Mouse (Mus musculus) heart, embryonic 11.5 days (tissue): ENCODE results near the gene Sf3a2. TPM values are rescaled to one million over a fixed set of nuclear protein-coding genes. Genes with fewer than 3 reads are reported as not detected.

Experiments used
- ATAC-seq: fragments of 200-750 bp; cut with Nextera tagmentation; replicated peaks from 2 replicates; pipeline ENCODE4 v1.8.0; 2017; ENCODE audit warnings: moderate library complexity; ENCODE audit not compliant: insufficient number of reproducible peaks, low FRiP score, low TSS enrichment
- H3K27ac ChIP-seq: fragments of 300-500 bp; sonication (generic); 2 replicates; pipeline ENCODE4 v1.5.1; 2014; ENCODE audit warnings: mild to moderate bottlenecking, low read depth, low read length
- H3K27me3 ChIP-seq: fragments of 300-500 bp; sonication (generic); 2 replicates; pipeline ENCODE4 v1.6.1; 2014; ENCODE audit warnings: mild to moderate bottlenecking, low read length, mixed read lengths; ENCODE audit not compliant: control insufficient read depth, insufficient read depth
- H3K36me3 ChIP-seq: fragments of 300-500 bp; sonication (generic); 2 replicates; pipeline ENCODE4 v1.6.1; 2014; ENCODE audit warnings: mild to moderate bottlenecking, low read length, moderate library complexity, mixed read lengths; ENCODE audit not compliant: control insufficient read depth, insufficient read depth
- H3K4me1 ChIP-seq: fragments of 300-500 bp; sonication (generic); 2 replicates; pipeline ENCODE4 v1.6.1; 2014; ENCODE audit warnings: low read length; ENCODE audit not compliant: control insufficient read depth, insufficient read depth
- H3K4me2 ChIP-seq: fragments of 300-500 bp; sonication (generic); 2 replicates; pipeline ENCODE4 v1.6.1; 2014; ENCODE audit warnings: mild to moderate bottlenecking, moderate library complexity
- H3K4me3 ChIP-seq: fragments of 300-500 bp; sonication (generic); 2 replicates; pipeline ENCODE4 v1.5.1; 2014; ENCODE audit warnings: low read depth, low read length
- H3K9ac ChIP-seq: fragments of 300-500 bp; sonication (generic); 2 replicates; pipeline ENCODE4 v1.6.1; 2014; ENCODE audit warnings: mild to moderate bottlenecking, low read depth, low read length, moderate library complexity
- H3K9me3 ChIP-seq: fragments of 300-500 bp; sonication (generic); replicated peaks from 2 replicates; pipeline ENCODE4 v1.6.1; 2016; ENCODE audit warnings: low read length; ENCODE audit not compliant: control insufficient read depth
- WGBS: fragments of 180-500 bp; shearing (Covaris S2); extraction: QIAGEN DNeasy Blood & Tissue Kit; methylation state at CpG from one replicate; pipeline ENCODE4 v1.1.7; 2014; ENCODE audit not compliant: insufficient replicate concordance; 5-methylcytosine and 5-hydroxymethylcytosine counted together
- polyA plus RNA-seq: library from polyadenylated mRNA; unstranded; fragments of >200 nt; fragmentation: Nextera tagmentation; extraction: Ambion mirVana; gene quantifications from 2 replicates; pipeline ENCODE4 v1.2.1, GENCODE M21; 2014

The Sf3a2 gene
- polyA plus RNA-seq, 1 experiment from 2014 or later: 68.6 TPM

DNA sequence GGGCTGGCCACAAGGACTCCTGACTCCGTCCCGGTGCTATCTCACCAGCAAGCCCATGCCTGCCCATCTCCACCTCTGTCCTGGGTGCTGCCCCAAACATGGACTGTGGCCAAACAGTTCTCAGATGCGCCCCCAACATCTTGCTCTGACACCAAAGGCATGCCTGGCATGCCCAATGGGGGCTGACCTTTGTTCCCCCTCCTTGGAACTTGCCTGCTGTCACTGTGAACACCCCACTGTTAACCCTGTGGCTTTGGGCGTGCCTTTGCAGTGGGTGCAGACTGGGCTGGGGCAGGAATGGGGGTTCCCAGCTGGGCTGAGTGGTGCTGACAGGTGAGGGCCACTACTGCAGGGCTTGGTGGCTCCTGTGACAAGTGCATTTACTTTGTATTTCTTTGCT lies 4.2 kb upstream of the Sf3a2 start:
- H3K9me3 ChIP-seq: no peaks in the 10 kb centered on the region
- no peak overlapping the region for H3K4me2 ChIP-seq
- 82% methylated on average over 4 of the region's 4 CpGs for WGBS
- H3K4me3 ChIP-seq: no peak overlapping the region
- H3K27me3 ChIP-seq: no peaks in the 10 kb centered on the region
- no peak for ATAC-seq
- no peak overlapping the region for H3K9ac ChIP-seq
- H3K36me3 ChIP-seq: peaks cover 44% of the 10 kb centered on the region
- H3K27ac ChIP-seq: no peak overlapping the region
- H3K4me1 ChIP-seq: peaks cover 30% of the 10 kb centered on the region

- H3K27ac ChIP-seq: no peak overlapping the region; the same call in 1 of the 2 replicates
- H3K36me3 ChIP-seq: peaks cover 39% of the 10 kb centered on the region
- no peaks in the 10 kb centered on the region for H3K27me3 ChIP-seq
- ATAC-seq: no peak
- no peaks in the 10 kb centered on the region for H3K9me3 ChIP-seq
- no peak overlapping the region for H3K4me3 ChIP-seq
- WGBS: 87% methylated on average over 8 of the region's 8 CpGs
- H3K4me2 ChIP-seq: no peak overlapping the region
- H3K4me1 ChIP-seq: peaks cover 34% of the 10 kb centered on the region
- H3K9ac ChIP-seq: no peak overlapping the region
Observed at GRCm38 (mm10) chr10:80794750-80795149, 3.2 kb upstream of the Sf3a2 start.

DNA sequence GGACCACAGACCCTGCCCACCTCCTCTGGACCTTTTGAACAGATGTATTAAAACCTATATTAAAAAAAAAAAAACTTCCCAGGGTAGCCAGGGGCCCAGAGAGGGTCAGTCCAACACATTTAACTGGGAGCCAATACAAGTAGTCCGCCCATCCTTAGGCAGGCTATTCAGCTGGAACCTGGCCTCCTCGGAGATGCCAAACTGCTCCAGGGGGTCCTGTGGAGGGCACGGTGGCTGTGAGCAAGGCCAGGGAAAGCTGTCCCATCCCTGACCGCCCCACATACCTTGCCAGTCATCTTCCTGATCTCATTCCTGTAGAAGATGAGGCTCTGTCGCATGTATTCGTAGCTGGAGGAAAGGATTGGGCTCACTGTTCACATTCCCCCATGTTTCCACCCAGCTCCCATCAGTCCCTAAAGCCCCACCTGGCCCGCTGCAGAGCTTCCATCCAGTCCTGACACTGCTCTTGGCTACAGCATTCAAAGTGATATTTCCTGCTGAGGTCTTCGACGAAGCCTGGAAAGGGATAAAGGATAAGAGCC lies 1.6 kb upstream of the Sf3a2 start:
- H3K9me3 ChIP-seq: no peaks in the 10 kb centered on the region
- peak overlapping the region; percentile 90 for H3K4me3 ChIP-seq
- peaks cover 31% of the 10 kb centered on the region for H3K4me1 ChIP-seq
- H3K36me3 ChIP-seq: peaks cover 33% of the 10 kb centered on the region
- no peak overlapping the region for H3K27ac ChIP-seq
- ATAC-seq: no peak
- 75% methylated on average over 9 of the region's 9 CpGs for WGBS
- peak overlapping the region; percentile 96 for H3K4me2 ChIP-seq
- H3K9ac ChIP-seq: no peak overlapping the region
- H3K27me3 ChIP-seq: no peaks in the 10 kb centered on the region

DNA sequence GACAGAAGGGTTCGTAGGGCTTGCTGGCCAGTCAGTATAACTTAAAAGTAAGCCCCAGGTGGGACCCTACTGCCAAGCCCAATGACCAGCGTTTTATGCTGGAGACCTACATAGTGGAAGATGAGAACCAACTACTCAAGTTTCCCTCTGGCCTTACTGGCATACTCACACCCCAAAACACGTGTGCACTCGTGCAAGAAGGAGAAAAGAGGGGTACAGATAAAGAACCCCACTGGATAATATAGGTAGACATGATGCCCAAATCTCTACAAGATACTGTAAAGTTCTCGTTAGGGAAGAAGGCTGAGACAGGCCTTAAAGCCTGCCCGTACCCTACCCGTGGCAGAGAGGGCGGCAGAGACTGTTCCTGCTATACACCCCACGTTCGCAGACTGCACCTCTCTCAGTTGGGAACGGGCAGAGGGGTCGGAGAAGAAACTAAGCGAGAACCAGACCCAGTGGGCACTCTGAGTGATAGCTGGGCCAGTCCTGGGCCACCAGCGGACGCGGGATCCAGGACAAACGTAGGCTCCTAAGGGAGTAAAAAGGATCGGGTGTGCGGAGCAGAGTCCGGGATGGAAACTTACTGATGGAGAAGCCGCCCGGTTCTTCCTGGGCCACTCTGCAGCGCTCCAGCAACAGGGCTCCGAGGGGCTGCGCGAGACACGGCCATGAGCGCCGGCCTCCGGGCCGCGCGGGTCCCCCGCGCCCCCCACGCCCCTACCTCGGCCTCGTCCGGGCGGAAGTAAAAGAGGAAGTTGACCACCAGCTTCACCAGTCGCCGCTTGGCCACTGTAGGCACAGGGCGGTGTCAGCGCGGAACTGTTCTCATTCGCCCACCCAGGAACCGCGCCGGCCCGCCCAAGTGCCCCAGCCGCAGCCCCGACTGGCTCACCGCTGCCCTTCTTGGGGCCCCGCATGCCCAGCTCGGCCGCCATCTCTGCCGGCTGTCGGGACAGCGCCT lies 530 bp upstream of the Sf3a2 start:
- Histone ChIP-seq H3K4me3 (peak overlapping the region; percentile 90), H3K4me1 (peaks cover 20% of the 10 kb centered on the region), H3K9ac (peak overlapping the region; percentile 98), H3K4me2 (peak overlapping the region; percentile 96), H3K27me3 (no peaks in the 10 kb centered on the region), H3K27ac (peak overlapping the region; percentile 95), H3K9me3 (no peaks in the 10 kb centered on the region), H3K36me3 (peaks cover 31% of the 10 kb centered on the region)
- peak; percentile 35 for ATAC-seq
- WGBS: 3% methylated on average over 59 of the region's 59 CpGs

DNA sequence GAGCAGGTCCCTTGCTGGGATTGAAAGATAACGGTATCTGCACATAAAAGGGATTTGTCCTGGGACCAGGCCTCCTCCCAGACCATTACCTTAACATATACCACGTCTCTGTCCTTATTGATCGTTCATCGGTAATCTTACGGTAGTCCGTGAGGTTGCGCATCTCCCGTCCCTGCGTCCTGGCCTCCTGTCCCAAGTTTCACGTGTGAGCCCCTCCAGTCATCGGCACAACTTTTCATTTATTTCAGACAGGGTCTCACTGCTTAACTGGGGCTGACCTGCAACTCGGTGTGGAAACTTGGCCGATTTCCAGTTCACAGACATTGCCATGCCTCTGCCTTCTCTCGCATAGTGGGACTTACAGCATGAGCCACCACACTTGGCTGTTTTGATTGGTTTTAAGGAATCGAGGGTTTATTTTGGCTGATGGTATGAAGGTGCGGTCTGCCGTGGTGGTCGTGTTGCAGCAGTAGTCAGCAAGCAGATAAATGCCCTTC lies 1.1 kb downstream of the Sf3a2 start:
- H3K27me3 ChIP-seq: no peaks in the 10 kb centered on the region
- H3K4me3 ChIP-seq: peak overlapping the region; percentile 90
- H3K27ac ChIP-seq: peak overlapping the region; percentile 95
- peaks cover 20% of the 10 kb centered on the region for H3K4me1 ChIP-seq
- ATAC-seq: no peak
- H3K9ac ChIP-seq: peak overlapping the region; percentile 98
- H3K4me2 ChIP-seq: peak overlapping the region; percentile 96
- no peaks in the 10 kb centered on the region for H3K9me3 ChIP-seq
- H3K36me3 ChIP-seq: peaks cover 36% of the 10 kb centered on the region
- WGBS: 2% methylated on average over 18 of the region's 18 CpGs

GRCm38 (mm10) chr10:80802204-80802912 lies 4.4 kb downstream of the Sf3a2 start:
- Histone ChIP-seq H3K27ac (no peak overlapping the region), H3K9ac (no peak overlapping the region), H3K36me3 (peaks cover 22% of the 10 kb centered on the region), H3K4me2 (no peak overlapping the region), H3K4me1 (peaks cover 30% of the 10 kb centered on the region), H3K27me3 (peaks cover 5% of the 10 kb centered on the region; the same call in 1 of the 2 replicates), H3K9me3 (no peaks in the 10 kb centered on the region), H3K4me3 (no peak overlapping the region)
- no peak for ATAC-seq
- WGBS: 88% methylated on average over 10 of the region's 10 CpGs

GRCm38 (mm10) chr10:80802996-80803395 lies 5.0 kb downstream of the Sf3a2 start:
- no peaks in the 10 kb centered on the region for H3K9me3 ChIP-seq
- no peak overlapping the region for H3K4me2 ChIP-seq
- H3K27me3 ChIP-seq: peaks cover 6% of the 10 kb centered on the region
- no peak overlapping the region for H3K9ac ChIP-seq
- WGBS: 74% methylated on average over 3 of the region's 3 CpGs
- peaks cover 36% of the 10 kb centered on the region for H3K4me1 ChIP-seq
- peaks cover 22% of the 10 kb centered on the region for H3K36me3 ChIP-seq
- no peak for ATAC-seq
- H3K27ac ChIP-seq: no peak overlapping the region
- no peak overlapping the region for H3K4me3 ChIP-seq

- 100% methylated on average over 2 of the region's 2 CpGs for WGBS
- Histone ChIP-seq H3K27ac (no peak overlapping the region), H3K4me2 (no peak overlapping the region), H3K9me3 (no peaks in the 10 kb centered on the region), H3K4me1 (peaks cover 49% of the 10 kb centered on the region), H3K9ac (0 out of 2 replicates have a peak overlapping the region, but pooled peaks have one; percentile 4), H3K36me3 (peaks cover 22% of the 10 kb centered on the region), H3K4me3 (no peak overlapping the region), H3K27me3 (peaks cover 11% of the 10 kb centered on the region)
- ATAC-seq: no peak
Observed at GRCm38 (mm10) chr10:80804340-80804739, 6.3 kb downstream of the Sf3a2 start.
